Mouse (Mus musculus): ENCODE measurements around the gene Galk1. TPM values are rescaled to one million over a fixed set of nuclear protein-coding genes. Genes with fewer than 3 reads are reported as not detected.

Galk1 gene
- total RNA-seq, 1 experiment: 144 TPM

DNA sequence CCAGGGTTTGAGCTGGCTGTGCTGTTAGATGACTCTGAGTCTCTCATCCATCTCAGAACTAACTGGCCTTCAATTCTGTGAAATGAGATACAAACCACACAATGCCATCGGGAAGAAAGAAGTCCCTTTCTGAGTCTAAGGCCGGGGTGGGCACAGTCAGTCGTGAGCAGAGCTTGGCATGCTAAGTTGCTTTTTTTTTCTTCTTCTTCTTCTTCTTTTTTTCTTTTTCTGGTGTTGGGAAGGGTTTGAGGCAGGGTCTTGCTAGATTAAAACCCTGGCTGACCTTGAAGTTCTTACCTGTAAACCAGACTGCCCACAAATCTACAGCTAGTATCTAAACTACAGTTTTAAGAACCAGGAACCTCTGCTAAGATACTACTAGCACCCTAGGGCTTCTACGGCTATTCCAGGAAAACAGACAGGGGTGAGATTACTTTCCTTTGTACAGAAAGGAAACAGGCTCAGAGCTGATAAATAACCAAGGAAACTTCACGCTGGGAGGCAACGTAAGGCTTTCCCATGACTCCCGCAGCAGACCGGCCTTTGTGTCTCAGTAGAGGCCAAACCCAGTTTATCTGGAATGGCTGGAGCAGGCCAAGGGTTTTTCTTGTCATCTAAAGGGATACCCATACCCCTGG lies 8.2 kb downstream of the Galk1 start:
- no peak for DNase-seq (ENCODE audit: low read depth, low spot score)
- peak overlapping the region; percentile 37 to 67 for H3K4me3 ChIP-seq (ENCODE audit: insufficient read depth in 1 of 2, low read depth in 1 of 2, low read length in 2 of 2, poor library complexity in 1 of 2, severe bottlenecking in 1 of 2)
- H3K36me3 ChIP-seq (ENCODE audit: control insufficient read depth, insufficient read depth, low read length, poor library complexity, severe bottlenecking): peaks cover 21% of the 10 kb centered on the region
- in situ Hi-C loops (cut with MboI; ENCODE audit: low sequenced_read_pairs in 2 of 2, unreplicated experiment in 2 of 2): no loop called here
- no peaks in the 10 kb centered on the region for H3K9me3 ChIP-seq (ENCODE audit: control insufficient read depth, insufficient read depth, low read depth, low read length)
- peak overlapping the region; percentile 63 for H3K9ac ChIP-seq (ENCODE audit: insufficient read depth, low read depth, low read length, poor library complexity, severe bottlenecking)
- H3K27ac ChIP-seq (ENCODE audit: insufficient read depth, low read depth, low read length, poor library complexity, severe bottlenecking): no peak overlapping the region
- TF ChIP-seq HCFC1 (IDR thresholded peaks at IDR 0.05; ENCODE audit: borderline replicate concordance, insufficient read depth, low read length): no peak
- TF ChIP-seq ZC3H11A (IDR thresholded peaks at IDR 0.05; ENCODE audit: borderline replicate concordance, low read depth, low read length): no peak
- no peak for TF ChIP-seq ZNF384 (IDR thresholded peaks at IDR 0.05; ENCODE audit: low read depth, low read length)
- no peak for TF ChIP-seq CHD2 (IDR thresholded peaks at IDR 0.05; ENCODE audit: low read depth, low read length)
- no peak for TF ChIP-seq MAFK (IDR thresholded peaks at IDR 0.05; ENCODE audit: insufficient read depth, low read depth, low read length)
- peaks cover 3 to 25% of the 10 kb centered on the region in 2 experiments; a peak in 3 of 4 replicates for H3K4me1 ChIP-seq (ENCODE audit: control insufficient read depth in 2 of 2, insufficient read depth in 2 of 2, low read length in 2 of 2, poor library complexity in 1 of 2)

DNA sequence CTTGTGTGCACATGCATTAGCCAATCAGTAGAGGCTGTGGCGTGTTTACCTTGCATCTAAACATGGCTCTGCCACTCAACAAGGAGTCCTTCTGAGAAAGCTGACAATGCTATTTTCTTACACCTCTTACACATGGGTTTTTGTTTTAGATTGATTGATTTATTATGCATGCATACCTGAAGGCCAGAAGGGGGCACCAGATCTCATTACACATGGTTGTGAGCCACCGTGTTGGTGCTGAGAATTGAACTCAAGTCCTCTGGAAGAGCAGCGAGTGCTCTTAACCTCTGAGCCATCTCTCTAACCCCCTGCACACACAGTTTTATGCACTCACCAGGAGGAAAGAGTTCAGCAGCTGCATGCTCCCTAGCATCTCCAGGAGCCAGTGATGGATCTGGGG lies 9.6 kb downstream of the Galk1 start:
- in situ Hi-C loops (cut with MboI; ENCODE audit: low sequenced_read_pairs in 2 of 2, unreplicated experiment in 2 of 2): no loop called here
- Histone ChIP-seq H3K36me3 (ENCODE audit: control insufficient read depth, insufficient read depth, low read length, poor library complexity, severe bottlenecking) (peaks cover 8% of the 10 kb centered on the region), H3K9ac (ENCODE audit: insufficient read depth, low read depth, low read length, poor library complexity, severe bottlenecking) (no peak overlapping the region), H3K9me3 (ENCODE audit: control insufficient read depth, insufficient read depth, low read depth, low read length) (no peaks in the 10 kb centered on the region), H3K27ac (ENCODE audit: insufficient read depth, low read depth, low read length, poor library complexity, severe bottlenecking) (no peak overlapping the region), H3K4me1 (ENCODE audit: control insufficient read depth in 2 of 2, insufficient read depth in 2 of 2, low read length in 2 of 2, poor library complexity in 1 of 2) (peaks cover 3 to 25% of the 10 kb centered on the region in 2 experiments; a peak in 3 of 4 replicates), H3K4me3 (ENCODE audit: insufficient read depth in 1 of 2, low read depth in 1 of 2, low read length in 2 of 2, poor library complexity in 1 of 2, severe bottlenecking in 1 of 2) (no peak overlapping the region)
- DNase-seq (ENCODE audit: low read depth, low spot score): no peak
- TF ChIP-seq HCFC1 (IDR thresholded peaks at IDR 0.05; ENCODE audit: borderline replicate concordance, insufficient read depth, low read length) (no peak), ZC3H11A (IDR thresholded peaks at IDR 0.05; ENCODE audit: borderline replicate concordance, low read depth, low read length) (no peak), CHD2 (IDR thresholded peaks at IDR 0.05; ENCODE audit: low read depth, low read length) (no peak), ZNF384 (IDR thresholded peaks at IDR 0.05; ENCODE audit: low read depth, low read length) (no peak), MAFK (IDR thresholded peaks at IDR 0.05; ENCODE audit: insufficient read depth, low read depth, low read length) (peak; percentile 49; the same call in 1 of the 2 replicates)

DNA sequence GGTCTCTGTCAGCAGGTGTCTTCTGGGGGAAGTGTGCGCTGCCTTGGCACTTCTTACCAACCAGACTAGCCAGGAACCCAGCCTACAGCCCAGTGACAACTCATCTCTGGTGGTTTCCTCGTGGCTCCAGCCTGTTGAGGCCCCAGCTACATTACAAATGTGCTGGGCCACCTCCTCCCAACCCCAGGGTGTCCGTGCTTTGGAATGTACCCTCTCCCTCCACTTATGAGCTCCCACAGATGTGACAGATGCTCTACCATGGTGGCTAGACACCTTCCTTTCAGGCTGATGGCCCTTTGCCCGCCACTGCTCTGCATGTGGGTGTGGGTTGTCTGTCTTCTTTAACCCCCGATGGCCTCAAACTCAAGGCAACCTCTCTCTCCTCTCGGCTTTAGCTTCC lies 10.8 kb downstream of the Galk1 start:
- Histone ChIP-seq H3K36me3 (ENCODE audit: control insufficient read depth, insufficient read depth, low read length, poor library complexity, severe bottlenecking) (no peaks in the 10 kb centered on the region), H3K27ac (ENCODE audit: insufficient read depth, low read depth, low read length, poor library complexity, severe bottlenecking) (no peak overlapping the region), H3K4me1 (ENCODE audit: control insufficient read depth in 2 of 2, insufficient read depth in 2 of 2, low read length in 2 of 2, poor library complexity in 1 of 2) (peaks cover 3 to 21% of the 10 kb centered on the region in 2 experiments; a peak in 3 of 4 replicates), H3K4me3 (ENCODE audit: insufficient read depth in 1 of 2, low read depth in 1 of 2, low read length in 2 of 2, poor library complexity in 1 of 2, severe bottlenecking in 1 of 2) (no peak overlapping the region), H3K9me3 (ENCODE audit: control insufficient read depth, insufficient read depth, low read depth, low read length) (no peaks in the 10 kb centered on the region), H3K9ac (ENCODE audit: insufficient read depth, low read depth, low read length, poor library complexity, severe bottlenecking) (no peak overlapping the region)
- in situ Hi-C loops (cut with MboI; ENCODE audit: low sequenced_read_pairs in 2 of 2, unreplicated experiment in 2 of 2): no loop called here
- no peak for TF ChIP-seq MAFK (IDR thresholded peaks at IDR 0.05; ENCODE audit: insufficient read depth, low read depth, low read length)
- TF ChIP-seq HCFC1 (IDR thresholded peaks at IDR 0.05; ENCODE audit: borderline replicate concordance, insufficient read depth, low read length): no peak
- TF ChIP-seq ZNF384 (IDR thresholded peaks at IDR 0.05; ENCODE audit: low read depth, low read length): no peak
- TF ChIP-seq ZC3H11A (IDR thresholded peaks at IDR 0.05; ENCODE audit: borderline replicate concordance, low read depth, low read length): no peak
- no peak for TF ChIP-seq CHD2 (IDR thresholded peaks at IDR 0.05; ENCODE audit: low read depth, low read length)
- no peak for DNase-seq (ENCODE audit: low read depth, low spot score)

DNA sequence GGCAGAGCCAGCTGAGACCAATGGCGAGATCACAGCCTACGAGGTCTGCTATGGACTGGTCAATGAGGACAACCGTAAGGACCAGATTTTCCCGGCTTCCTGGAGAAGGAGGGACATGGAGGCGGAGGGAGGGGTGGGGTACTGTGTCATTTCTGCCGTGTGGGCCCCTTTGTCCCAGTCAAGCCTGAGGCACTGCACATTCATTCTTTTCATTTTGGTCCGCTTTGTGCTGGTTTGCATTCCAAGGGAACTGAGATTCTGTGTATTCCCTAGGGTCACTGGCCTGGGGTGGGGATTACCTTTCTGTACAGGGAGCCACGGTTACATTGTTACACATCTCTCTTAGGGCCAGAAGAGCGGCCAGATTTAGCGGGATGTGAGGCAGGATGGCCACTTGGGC lies 11.9 kb downstream of the Galk1 start:
- Histone ChIP-seq H3K9ac (ENCODE audit: insufficient read depth, low read depth, low read length, poor library complexity, severe bottlenecking) (no peak overlapping the region), H3K4me3 (ENCODE audit: insufficient read depth in 1 of 2, low read depth in 1 of 2, low read length in 2 of 2, poor library complexity in 1 of 2, severe bottlenecking in 1 of 2) (no peak overlapping the region), H3K4me1 (ENCODE audit: control insufficient read depth in 2 of 2, insufficient read depth in 2 of 2, low read length in 2 of 2, poor library complexity in 1 of 2) (peaks cover 3 to 13% of the 10 kb centered on the region in 2 experiments; a peak in 3 of 4 replicates), H3K27ac (ENCODE audit: insufficient read depth, low read depth, low read length, poor library complexity, severe bottlenecking) (no peak overlapping the region), H3K36me3 (ENCODE audit: control insufficient read depth, insufficient read depth, low read length, poor library complexity, severe bottlenecking) (no peaks in the 10 kb centered on the region), H3K9me3 (ENCODE audit: control insufficient read depth, insufficient read depth, low read depth, low read length) (no peaks in the 10 kb centered on the region)
- no peak for DNase-seq (ENCODE audit: low read depth, low spot score)
- TF ChIP-seq ZNF384 (IDR thresholded peaks at IDR 0.05; ENCODE audit: low read depth, low read length) (no peak), HCFC1 (IDR thresholded peaks at IDR 0.05; ENCODE audit: borderline replicate concordance, insufficient read depth, low read length) (no peak), MAFK (IDR thresholded peaks at IDR 0.05; ENCODE audit: insufficient read depth, low read depth, low read length) (no peak), CHD2 (IDR thresholded peaks at IDR 0.05; ENCODE audit: low read depth, low read length) (no peak), ZC3H11A (IDR thresholded peaks at IDR 0.05; ENCODE audit: borderline replicate concordance, low read depth, low read length) (no peak)
- in situ Hi-C loops (cut with MboI; ENCODE audit: low sequenced_read_pairs in 2 of 2, unreplicated experiment in 2 of 2): no loop called here

Measured in ES-E14 (cell line).